Mouse (Mus musculus) telencephalon, adult 2 months (tissue): ENCODE measurements around the gene Taf4.

ENCODE experiments used
- DNase-seq: peaks from one replicate; pipeline ENCODE4 v3.0.0-alpha.2; 2011; ENCODE audit warnings: low read depth, low spot score

Taf4 gene

DNA sequence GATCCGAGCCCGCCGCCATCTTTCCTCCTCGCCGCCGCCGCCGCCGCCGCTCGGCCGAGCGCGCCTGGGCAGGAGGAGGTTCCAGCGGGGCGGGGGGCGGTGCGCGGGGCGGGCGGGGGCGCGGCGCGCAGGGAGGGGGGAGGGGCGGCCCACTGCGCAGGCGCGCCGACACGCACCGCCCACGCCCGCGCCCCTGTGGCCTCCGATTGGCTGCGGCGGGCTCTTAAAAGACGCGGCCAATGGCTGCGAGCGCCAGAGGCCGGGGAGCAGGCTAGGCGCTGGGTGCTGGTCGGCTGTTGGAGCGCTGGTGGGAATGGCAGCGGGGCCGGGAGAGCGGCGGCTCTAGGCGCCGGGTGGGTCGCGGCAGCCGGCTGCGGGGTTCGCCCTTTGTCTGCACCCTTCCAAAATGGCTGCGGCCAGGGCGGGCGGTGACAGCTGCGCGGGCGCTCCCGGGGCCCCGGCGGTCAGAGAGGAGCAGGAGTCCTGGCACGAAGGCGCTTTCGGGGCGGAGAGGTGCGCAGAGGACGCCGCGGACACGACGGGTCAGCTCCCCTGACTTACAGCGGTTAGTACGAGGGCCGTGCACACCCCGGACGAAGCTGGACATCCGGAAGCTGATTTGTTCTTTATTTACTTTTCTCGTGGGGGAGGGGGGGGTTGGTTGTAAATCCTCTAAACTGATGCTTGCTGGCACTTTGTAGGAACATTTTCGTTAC lies at the start of gene Taf4:
Taf4 (minus strand) TSS at position 19 of the 716 bp plus-strand sequence.
- DNase-seq, result no peak

DNA sequence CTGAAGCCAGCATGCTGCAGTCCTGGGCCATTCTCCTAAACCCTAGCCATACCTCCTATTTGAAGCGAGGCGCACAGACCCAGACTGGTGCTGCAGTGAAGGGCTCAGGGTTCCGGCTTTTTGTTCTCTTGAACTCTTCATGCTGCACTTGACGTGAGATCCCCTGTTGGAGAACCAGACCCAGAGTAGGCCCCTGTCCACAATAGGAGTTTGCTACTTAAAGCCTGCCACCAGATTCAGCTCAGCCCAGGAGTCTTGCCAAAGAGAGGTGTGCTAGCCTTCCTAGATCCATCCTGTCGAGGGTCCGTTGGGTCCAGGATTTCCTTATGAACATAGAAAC lies 49.4 kb upstream of the Taf4 start:
- DNase-seq, result no peak

DNA sequence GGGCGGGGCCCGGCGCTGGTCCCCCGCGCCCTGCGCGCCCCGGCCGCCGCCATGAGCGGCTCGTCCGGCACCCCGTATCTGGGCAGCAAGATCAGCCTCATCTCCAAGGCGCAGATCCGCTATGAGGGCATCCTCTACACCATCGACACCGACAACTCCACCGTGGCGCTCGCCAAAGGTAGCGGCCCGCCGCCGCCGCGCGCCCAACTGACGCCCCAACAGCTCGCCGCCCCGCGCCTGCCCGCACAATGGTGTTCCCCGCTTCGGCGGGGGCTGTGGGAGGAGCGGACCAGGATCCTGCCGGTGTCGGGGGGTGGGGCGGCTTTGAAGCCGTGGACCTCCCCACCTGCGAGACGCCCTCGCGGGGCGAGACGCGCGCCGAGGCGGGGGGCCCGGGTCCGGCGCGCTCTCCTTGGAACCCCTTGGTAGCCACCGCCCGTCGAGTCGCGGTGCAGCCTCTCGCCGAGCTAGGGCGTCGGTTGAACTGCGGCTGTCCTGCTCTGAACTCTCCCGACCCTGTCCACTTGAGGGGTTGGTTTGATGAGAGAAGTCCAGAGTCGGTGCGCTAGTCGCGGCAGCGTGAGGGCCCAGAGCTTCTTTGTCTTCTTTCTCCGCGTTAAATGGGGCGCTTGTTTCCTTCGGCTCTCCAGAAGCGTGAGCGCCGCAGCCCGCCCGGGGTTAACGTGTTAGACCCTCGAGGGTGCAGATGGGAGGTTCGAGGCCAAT lies 48.9 kb upstream of the Taf4 start:
- no peak for DNase-seq

DNA sequence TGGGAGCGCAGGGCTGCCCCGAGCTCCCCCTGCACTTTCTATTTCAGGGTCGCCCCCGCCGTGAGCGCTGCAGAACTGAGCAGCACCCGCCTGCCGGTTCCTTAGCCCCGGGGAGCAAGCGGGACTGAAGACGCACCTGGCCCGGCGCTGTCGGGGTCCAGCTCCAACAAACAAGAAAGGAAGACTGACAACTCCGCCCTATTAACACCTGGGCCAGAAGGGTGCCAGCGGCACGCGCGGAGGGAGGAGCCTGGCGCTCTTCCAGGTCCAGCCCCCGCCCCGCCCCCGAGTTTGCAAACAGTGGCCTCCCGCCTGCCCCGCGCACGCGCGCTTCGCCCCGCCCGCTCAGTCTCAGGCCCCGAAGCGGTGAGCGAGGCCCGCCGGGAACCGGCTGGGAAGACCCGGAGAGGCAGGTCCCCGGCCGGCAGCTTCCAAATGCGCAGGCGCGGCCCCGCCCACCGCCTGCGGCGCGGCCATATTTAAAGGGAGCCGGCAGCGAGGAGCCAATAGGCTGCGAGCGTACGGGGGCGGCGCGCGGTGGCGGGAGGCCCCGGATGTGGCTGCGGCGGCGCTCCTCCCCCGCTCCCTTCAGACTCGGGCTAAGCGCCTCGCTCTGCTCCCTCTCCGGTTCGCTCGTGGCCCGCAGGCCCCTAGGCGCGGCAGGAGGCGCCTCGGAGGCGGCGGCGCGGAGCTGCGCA lies 48.1 kb upstream of the Taf4 start, which contains the start of gene Lsm14b:
Lsm14b (plus strand) TSS at position 587 of the 698 bp plus-strand sequence.
- peak; percentile 89 for DNase-seq

- DNase-seq, result no peak
These were observed 46.3 kb upstream of the Taf4 start for GRCm38 (mm10) chr2:180022751-180023150.

DNA sequence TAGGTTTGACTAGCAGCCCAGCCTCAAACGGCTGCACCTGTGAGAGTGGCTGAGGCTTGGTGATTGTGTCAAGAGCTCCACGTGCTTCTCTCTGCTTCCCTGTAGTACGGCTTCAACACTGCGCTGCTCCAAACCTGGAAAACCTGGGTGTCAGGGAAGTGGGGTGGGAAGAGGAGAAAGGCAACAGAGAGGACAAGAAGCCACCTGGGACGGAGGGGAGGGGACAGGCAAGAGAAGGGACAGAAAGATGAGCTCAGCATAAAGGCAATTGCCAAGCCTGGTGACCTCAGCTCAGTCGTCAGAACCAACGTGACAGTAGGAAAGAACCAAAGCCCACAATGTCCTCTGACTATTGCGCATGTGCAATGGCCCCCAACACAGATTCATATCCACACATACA lies 44.5 kb upstream of the Taf4 start:
- DNase-seq, result no peak

- DNase-seq, result peak; percentile 44
These were observed 43.7 kb upstream of the Taf4 start for GRCm38 (mm10) chr2:180020091-180020661.

DNA sequence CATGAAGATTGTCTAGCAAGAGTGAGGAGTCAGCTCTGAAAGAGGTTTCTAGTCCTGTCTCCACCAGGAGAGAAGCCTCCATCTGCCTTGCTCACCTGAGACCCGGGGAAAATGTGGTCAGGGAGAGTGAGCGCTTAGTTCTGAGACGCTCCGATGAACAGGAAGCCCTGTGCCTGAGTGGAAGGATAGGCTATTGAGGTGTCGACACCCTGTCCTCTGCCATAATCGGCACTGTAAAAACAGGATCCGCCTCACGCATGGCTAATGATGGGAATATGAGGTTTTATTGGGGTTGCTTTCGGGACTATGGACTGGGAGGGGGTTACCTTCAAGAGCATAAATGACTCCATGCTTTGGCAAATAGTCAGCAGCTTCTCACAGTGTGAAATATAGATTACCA lies 42.1 kb upstream of the Taf4 start:
- DNase-seq, result no peak

GRCm38 (mm10) chr2:180017632-180018031 lies 41.2 kb upstream of the Taf4 start:
- no peak for DNase-seq

- no peak for DNase-seq
These were observed 37.2 kb upstream of the Taf4 start for GRCm38 (mm10) chr2:180013686-180014085.

- DNase-seq, result no peak
These were observed 34.9 kb upstream of the Taf4 start for GRCm38 (mm10) chr2:180011370-180011769.

DNA sequence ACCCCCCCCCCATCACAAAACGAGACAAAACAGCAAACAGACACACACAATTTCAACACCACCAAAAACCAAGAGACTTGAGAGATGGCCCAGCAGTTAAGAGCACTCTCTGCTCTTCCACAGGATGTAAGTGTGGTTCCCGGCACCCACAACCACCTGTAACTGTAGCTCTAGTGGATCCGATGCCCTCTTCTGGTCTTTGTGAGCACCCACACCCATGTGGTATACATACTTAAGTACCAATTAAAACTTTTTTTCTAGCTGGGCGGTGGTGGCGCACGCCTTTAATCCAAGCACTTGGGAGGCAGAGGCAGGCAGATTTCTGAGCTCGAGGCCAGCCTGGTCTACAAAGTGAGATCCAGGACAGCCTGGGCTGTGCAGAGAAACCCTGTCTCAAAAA lies 34.2 kb upstream of the Taf4 start:
- no peak for DNase-seq

GRCm38 (mm10) chr2:180006352-180007017 lies 30.0 kb upstream of the Taf4 start:
- DNase-seq, result no peak

GRCm38 (mm10) chr2:180005656-180006351 lies 29.4 kb upstream of the Taf4 start:
- no peak for DNase-seq

GRCm38 (mm10) chr2:180001635-180002034 lies 25.2 kb upstream of the Taf4 start:
- DNase-seq, result no peak

- no peak for DNase-seq
These were observed 22.0 kb upstream of the Taf4 start for GRCm38 (mm10) chr2:179998431-179998830.

GRCm38 (mm10) chr2:179993071-179993470 lies 16.6 kb upstream of the Taf4 start:
- no peak for DNase-seq

GRCm38 (mm10) chr2:179989098-179989497 lies 12.7 kb upstream of the Taf4 start:
- no peak for DNase-seq

DNA sequence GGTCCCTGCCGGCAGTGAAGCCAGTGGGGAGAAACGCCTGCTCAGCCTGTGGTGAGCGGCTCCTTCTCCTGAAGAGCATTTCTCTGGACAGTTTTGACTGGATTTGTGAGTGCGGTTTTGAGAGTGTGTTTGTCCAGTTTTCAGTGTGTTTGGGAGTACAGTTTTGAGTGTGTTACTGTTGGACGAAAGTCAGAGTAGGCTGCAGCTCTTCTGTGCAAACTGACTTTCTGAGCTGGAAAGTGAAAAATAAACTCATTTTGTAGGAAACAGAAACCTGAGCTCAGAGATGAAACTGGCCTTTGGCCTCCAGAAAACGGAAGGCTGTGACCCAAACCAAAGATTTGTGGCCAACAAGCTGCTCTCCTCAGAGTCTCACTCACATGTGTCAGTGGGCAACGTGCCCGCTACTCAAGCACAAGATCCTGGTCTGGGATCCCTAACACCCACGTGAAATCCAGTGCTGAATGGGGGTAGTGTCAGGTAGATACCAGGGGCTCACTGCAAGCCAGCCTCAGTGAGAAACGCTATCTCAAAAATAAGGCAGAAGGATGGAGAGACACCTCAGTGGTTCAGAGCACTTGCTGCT lies 10.1 kb upstream of the Taf4 start:
- no peak for DNase-seq

DNA sequence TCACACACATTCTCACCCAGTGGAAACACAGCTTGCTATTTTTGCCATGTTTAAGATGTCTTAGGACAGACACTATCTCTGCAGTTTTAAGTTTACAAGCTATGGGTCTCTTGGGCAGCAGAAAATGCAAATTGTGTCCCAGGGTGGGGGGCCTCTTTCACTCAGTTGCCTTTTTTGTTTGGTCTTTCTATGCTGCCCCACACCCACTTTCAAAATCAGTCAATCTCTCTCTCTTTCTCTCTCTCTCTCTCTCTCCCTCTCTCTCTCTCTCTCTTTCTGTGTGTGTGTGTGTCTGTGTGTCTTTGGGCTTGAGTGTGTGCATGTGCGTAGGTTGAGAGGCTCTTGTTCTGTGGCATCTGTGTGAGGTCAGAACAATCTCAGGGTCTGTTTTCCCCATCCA lies 9.2 kb upstream of the Taf4 start:
- no peak for DNase-seq

DNA sequence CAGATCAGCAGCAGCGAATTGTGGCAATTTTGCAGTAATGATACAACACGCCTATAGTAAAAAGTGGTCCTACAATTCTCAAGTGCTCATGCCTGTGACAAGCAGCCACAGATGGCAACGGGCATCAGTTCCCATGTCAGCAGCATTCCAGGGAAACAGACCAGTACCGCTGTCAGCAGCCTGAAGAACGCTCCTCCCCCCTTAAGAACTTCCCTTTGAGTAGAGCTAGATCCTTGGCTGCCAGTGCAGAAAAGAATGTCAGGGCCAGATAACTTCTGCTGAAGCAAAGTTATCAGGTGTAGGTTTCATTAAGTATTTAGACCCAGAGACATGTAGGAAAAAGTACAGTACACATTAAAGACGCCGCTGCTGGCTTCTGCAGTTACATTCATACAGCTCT lies 8.4 kb upstream of the Taf4 start:
- no peak for DNase-seq
